Mouse (Mus musculus) lung, postnatal 0 days (tissue): Measurements from ENCODE around the gene BC004004.
A peak's percentile ranks its signal among the peaks of the same experiment; 100 is the strongest.

ENCODE experiments used
- CTCF ChIP-seq: IDR thresholded peaks from 2 replicates; pipeline ENCODE4 v1.5.1; 2016; ENCODE audit warnings: antibody characterized with exemption, mild to moderate bottlenecking
- EP300 ChIP-seq: IDR thresholded peaks from 2 replicates; pipeline ENCODE4 v1.6.1; 2016; ENCODE audit warnings: antibody characterized with exemption, mild to moderate bottlenecking, control low read depth

DNA sequence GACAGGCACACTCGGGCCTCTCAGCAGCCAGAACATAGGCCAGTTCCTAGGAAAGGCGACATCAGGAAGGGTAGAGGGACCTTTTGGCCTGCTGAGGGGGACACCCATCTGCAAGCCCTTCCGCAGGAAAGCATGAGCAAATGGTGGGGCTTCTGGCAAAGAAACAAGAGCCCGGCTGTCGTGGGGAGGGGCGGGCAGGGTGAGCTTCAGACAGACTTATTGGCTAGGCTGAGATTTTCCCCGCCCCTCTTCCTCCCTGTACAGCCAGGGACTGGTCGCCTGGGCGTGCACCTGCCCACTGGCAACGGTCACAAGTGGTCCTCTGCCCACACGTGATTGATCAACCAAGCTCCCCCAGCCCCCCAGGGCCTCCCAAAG lies 87.9 kb downstream of the BC004004 start:
- TF ChIP-seq CTCF (no peak), EP300 (peak; percentile 50)
